Mouse (Mus musculus): ENCODE measurements at regions not wholly inside any gene's neighbourhood (a gene's known extent, or its start where the extent isn't known, plus 50 kb on each side); places are given as distances from the start of the nearest gene placed in this dataset.

DNA sequence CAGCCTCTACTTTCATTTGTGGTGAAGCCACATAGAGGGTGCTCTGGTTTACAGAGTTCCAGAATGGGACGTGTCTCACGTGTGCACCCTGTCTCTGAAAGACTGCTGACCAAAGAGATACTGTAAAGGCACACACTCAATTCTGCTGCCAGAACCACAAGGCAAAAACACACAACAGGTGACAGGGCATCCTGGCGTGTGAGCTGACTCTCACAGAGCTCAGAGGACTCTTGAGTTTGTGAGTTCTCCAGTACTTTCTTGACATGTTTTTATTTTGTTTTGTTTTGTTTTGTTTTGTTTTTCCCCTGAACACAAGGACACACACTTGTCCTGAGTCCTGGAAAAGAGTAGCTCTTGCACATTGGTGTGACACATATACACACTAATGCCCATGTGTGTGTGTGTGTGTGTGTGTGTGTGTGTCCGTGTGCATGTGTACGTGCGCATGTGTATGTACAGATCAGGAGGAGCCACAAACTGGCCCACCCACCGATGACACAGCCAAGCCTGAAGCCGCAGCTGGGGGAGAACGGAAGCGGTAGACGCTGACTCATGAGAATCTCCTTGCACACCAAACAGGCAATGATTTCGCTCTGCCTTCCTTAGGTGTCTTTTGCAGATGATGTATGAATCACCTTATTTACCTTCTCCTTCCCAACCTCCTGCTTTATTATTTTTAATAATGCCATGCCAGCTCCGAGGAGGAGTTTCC lies 89.4 kb downstream of the Maf start:
- TF ChIP-seq CTCF (IDR thresholded peaks at IDR 0.05; ENCODE audit: low read depth) (no peak), EP300 (IDR thresholded peaks at IDR 0.05; ENCODE audit: low read depth) (no peak)

All from liver, postnatal 0 days (tissue).